Mouse (Mus musculus) forebrain, embryonic 11.5 days (tissue): ENCODE data around the gene Akap7. TPM values are rescaled to one million over a fixed set of nuclear protein-coding genes. Genes with fewer than 3 reads are reported as not detected.

Experiments used
- ATAC-seq: fragments of 200-750 bp; cut with Nextera tagmentation; replicated peaks from 2 replicates; pipeline ENCODE4 v1.8.0; 2017; ENCODE audit warnings: moderate TSS enrichment; ENCODE audit not compliant: low FRiP score
- DNase-seq: peaks from one replicate; pipeline ENCODE4 v3.0.0-alpha.2; 2017; ENCODE audit warnings: low spot score
- H3K27ac ChIP-seq: fragments of 300-500 bp; sonication (generic); 2 replicates; pipeline ENCODE4 v1.5.1; 2014; ENCODE audit warnings: low read depth, low read length
- H3K27me3 ChIP-seq: fragments of 300-500 bp; sonication (generic); 2 replicates; pipeline ENCODE4 v1.6.1; 2014; ENCODE audit warnings: mild to moderate bottlenecking, low read length, mixed read lengths; ENCODE audit not compliant: control insufficient read depth, insufficient read depth
- H3K36me3 ChIP-seq: fragments of 300-500 bp; sonication (generic); 2 replicates; pipeline ENCODE4 v1.6.1; 2014; ENCODE audit warnings: mild to moderate bottlenecking, low read length, moderate library complexity, mixed read lengths; ENCODE audit not compliant: control insufficient read depth, insufficient read depth
- H3K4me1 ChIP-seq: fragments of 300-500 bp; sonication (generic); replicated peaks from 2 replicates; pipeline ENCODE4 v1.6.1; 2014; ENCODE audit warnings: low read length, mixed read lengths; ENCODE audit not compliant: control insufficient read depth, insufficient read depth
- H3K4me2 ChIP-seq: fragments of 300-500 bp; sonication (generic); 2 replicates; pipeline ENCODE4 v1.6.1; 2014; ENCODE audit warnings: low read depth, mild to moderate bottlenecking, low read length, moderate library complexity, mixed read lengths; ENCODE audit not compliant: severe bottlenecking
- H3K4me3 ChIP-seq: fragments of 300-500 bp; sonication (generic); 2 replicates; pipeline ENCODE4 v1.5.1; 2014; ENCODE audit warnings: low read depth, low read length
- H3K9ac ChIP-seq: fragments of 300-500 bp; sonication (generic); 2 replicates; pipeline ENCODE4 v1.6.1; 2014; ENCODE audit warnings: low read length
- H3K9me3 ChIP-seq: fragments of 300-500 bp; sonication (generic); 2 replicates; pipeline ENCODE4 v1.6.1; 2016; ENCODE audit warnings: low read length, mixed read lengths; ENCODE audit not compliant: control insufficient read depth
- WGBS: fragments of 180-500 bp; shearing (Covaris S2); extraction: QIAGEN DNeasy Blood & Tissue Kit; methylation state at CpG from one replicate; pipeline ENCODE4 v1.1.7; 2014; 5-methylcytosine and 5-hydroxymethylcytosine counted together
- polyA plus RNA-seq: library from polyadenylated mRNA; unstranded; fragments of >200 nt; fragmentation: Nextera tagmentation; extraction: Ambion mirVana; gene quantifications from 2 replicates; pipeline ENCODE4 v1.2.1, GENCODE M21; 2014

The Akap7 gene
- polyA plus RNA-seq, 1 experiment from 2014 or later, result 16.2 TPM

GRCm38 (mm10) chr10:25133581-25133980, 174.1 kb downstream of the Akap7 start:
- 87% methylated on average over 1 of the region's 1 CpGs for WGBS
- no peak for DNase-seq
- Histone ChIP-seq H3K27me3 (no peaks in the 10 kb centered on the region), H3K36me3 (no peaks in the 10 kb centered on the region), H3K4me2 (no peak overlapping the region), H3K9ac (no peak overlapping the region), H3K9me3 (no peaks in the 10 kb centered on the region; the same call in 1 of the 2 replicates), H3K27ac (no peak overlapping the region), H3K4me1 (no peaks in the 10 kb centered on the region), H3K4me3 (no peak overlapping the region)
- ATAC-seq, result no peak

GRCm38 (mm10) chr10:25128455-25128863, 179.2 kb downstream of the Akap7 start:
- Histone ChIP-seq H3K4me3 (no peak overlapping the region), H3K27ac (no peak overlapping the region), H3K4me2 (no peak overlapping the region), H3K9me3 (no peaks in the 10 kb centered on the region), H3K4me1 (no peaks in the 10 kb centered on the region), H3K9ac (no peak overlapping the region), H3K36me3 (no peaks in the 10 kb centered on the region), H3K27me3 (no peaks in the 10 kb centered on the region)
- ATAC-seq, result no peak
- 77% methylated on average over 5 of the region's 5 CpGs for WGBS
- no peak for DNase-seq

GRCm38 (mm10) chr10:25126035-25126434, 181.6 kb downstream of the Akap7 start:
- Histone ChIP-seq H3K9ac (no peak overlapping the region), H3K27me3 (no peaks in the 10 kb centered on the region), H3K27ac (no peak overlapping the region), H3K4me1 (no peaks in the 10 kb centered on the region), H3K4me3 (no peak overlapping the region), H3K4me2 (no peak overlapping the region), H3K36me3 (no peaks in the 10 kb centered on the region), H3K9me3 (no peaks in the 10 kb centered on the region)
- DNase-seq, result no peak
- WGBS, result 84% methylated on average over 2 of the region's 2 CpGs
- ATAC-seq, result no peak

GRCm38 (mm10) chr10:25120871-25121554, 186.7 kb downstream of the Akap7 start:
- no peak for ATAC-seq

More at GRCm38 (mm10) chr10:25120871-25121554, 186.7 kb downstream of the Akap7 start:
- 90% methylated on average over 5 of the region's 5 CpGs for WGBS
- H3K4me3 ChIP-seq, result no peak overlapping the region
- H3K27ac ChIP-seq, result no peak overlapping the region
- H3K4me1 ChIP-seq, result no peaks in the 10 kb centered on the region
- no peak overlapping the region for H3K9ac ChIP-seq
- H3K4me2 ChIP-seq, result no peak overlapping the region
- DNase-seq, result no peak
- H3K36me3 ChIP-seq, result no peaks in the 10 kb centered on the region
- H3K9me3 ChIP-seq, result no peaks in the 10 kb centered on the region
- H3K27me3 ChIP-seq, result no peaks in the 10 kb centered on the region

Other genes with a start within 250 kb of the Akap7 start
- 43.5 and 46.4 TPM in 2 replicates for gene Epb41l2, start 51.9 kb upstream of the Akap7 start, polyA plus RNA-seq
- gene Smlr1, start 228.4 kb upstream of the Akap7 start, polyA plus RNA-seq, result not detected in 2 replicates